Comparison of ENCODE assay signal across 8 mouse cellular contexts in genomic region chr15:80083276-80083731, GRCm38 (mm10). TPM values are rescaled to one million over a fixed set of nuclear protein-coding genes. Genes with fewer than 3 reads are reported as not detected.
DNase-seq lines count a peak whose midpoint lies in the region; ATAC-seq lines count a peak whose summit lies in the region.

No protein-coding gene starts in this region.

- H3K27ac ChIP-seq in hindbrain, embryonic 13.5 days = peak overlapping the region; percentile 96

- peak overlapping the region; percentile 92 for H3K9ac ChIP-seq in hindbrain, embryonic 13.5 days

- peaks cover 39% of the 10 kb centered on the region for H3K36me3 ChIP-seq in hindbrain, embryonic 13.5 days

- H3K4me1 ChIP-seq in hindbrain, embryonic 13.5 days (replicated peaks) = peaks cover 34% of the 10 kb centered on the region

- no peaks in the 10 kb centered on the region for H3K27me3 ChIP-seq in hindbrain, embryonic 13.5 days

- H3K9me3 ChIP-seq in hindbrain, embryonic 13.5 days = no peaks in the 10 kb centered on the region

- peak; percentile 100 for DNase-seq in NIH3T3 (ENCODE audit: low read depth)
- DNase-seq in cerebellum, postnatal 10 days = peak; percentile 99 to 100
- peak; percentile 97 to 98 for DNase-seq in frontal cortex, postnatal 10 days (ENCODE audit: low spot score in 2 of 2)
- peak; percentile 91 to 94 for DNase-seq in layer of hippocampus, postnatal 25 days (ENCODE audit: extremely low spot score in 1 of 2, low spot score in 1 of 2)
- DNase-seq in lung, postnatal 25 days (ENCODE audit: low spot score) = peak; percentile 99
- DNase-seq in retina, embryonic 14.5 days (ENCODE audit: low spot score) = peak; percentile 100
- DNase-seq in thymus, postnatal 4 days = peak; percentile 99

- ATAC-seq in hindbrain, embryonic 13.5 days (ENCODE audit: low FRiP score) = peak; percentile 97

- peak overlapping the region; percentile 86 for H3K4me2 ChIP-seq in hindbrain, embryonic 13.5 days

- WGBS in hindbrain, embryonic 13.5 days = under 1% methylated on average over 30 of the region's 30 CpGs

- H3K4me3 ChIP-seq in hindbrain, embryonic 13.5 days = peak overlapping the region; percentile 69

RNA-seq across cellular contexts. Expression of gene Syngr1, which starts 7.8 kb away (rescaled TPM):
- 27.9 and 28.3 TPM in 2 replicates for polyA plus RNA-seq in hindbrain, embryonic 13.5 days (2015; fragmentation: Nextera tagmentation; extraction: Ambion mirVana)
- total RNA-seq in layer of hippocampus, postnatal 25 days (2021) = 100 to 1,000 TPM; 387 to 409 TPM

RNA-seq across cellular contexts. Expression of gene Rpl3, which starts 8.4 kb away (rescaled TPM):
- polyA plus RNA-seq in hindbrain, embryonic 13.5 days (2015; fragmentation: Nextera tagmentation; extraction: Ambion mirVana) = 613 and 622 TPM in 2 replicates
- 100 to 1,000 TPM; 494 to 606 TPM for total RNA-seq in layer of hippocampus, postnatal 25 days (2021)

RNA-seq across cellular contexts. Expression of gene Tab1, which starts 49.6 kb away (rescaled TPM):
- polyA plus RNA-seq in hindbrain, embryonic 13.5 days (2015; fragmentation: Nextera tagmentation; extraction: Ambion mirVana) = 38.3 and 41.2 TPM in 2 replicates
- 10 to 100 TPM; 25.1 to 33.8 TPM for total RNA-seq in layer of hippocampus, postnatal 25 days (2021)

Comparison
In these comparisons a context has a peak if more than half of its experiments do, and no peak if none do; other contexts are left out.
1. Peak in every context shown above with its lines: DNase-seq, ATAC-seq, H3K4me3 ChIP-seq and H3K27ac ChIP-seq.